Mouse (Mus musculus): ENCODE measurements around the gene Camk1. TPM values are rescaled to one million over a fixed set of nuclear protein-coding genes. Genes with fewer than 3 reads are reported as not detected.

Gene Camk1
- total and polyA plus RNA-seq, 3 experiments, result 7.9 to 13.3 TPM; not detected in 1

- no peaks in the 10 kb centered on the region for H3K79me2 ChIP-seq (ENCODE audit: control insufficient read depth, insufficient read depth, low read length, poor library complexity)
- H3K9ac ChIP-seq (ENCODE audit: control insufficient read depth, low read depth, low read length, poor library complexity, severe bottlenecking), result no peak overlapping the region
- H3K36me3 ChIP-seq (ENCODE audit: control insufficient read depth in 1 of 2, insufficient read depth in 2 of 2, low read length in 2 of 2), result peaks cover 0 to 8% of the 10 kb centered on the region in 2 experiments; a peak in 2 of 4 replicates
- H3K4me3 ChIP-seq (ENCODE audit: control insufficient read depth in 1 of 2, insufficient read depth in 1 of 2, low read depth in 2 of 2, low read length in 2 of 2), result no peak overlapping the region
- H3K4me1 ChIP-seq (ENCODE audit: control insufficient read depth in 1 of 2, insufficient read depth in 2 of 2, low read length in 2 of 2), result peaks cover 6 to 11% of the 10 kb centered on the region in 2 experiments
- no peak for DNase-seq (ENCODE audit: low read depth, low spot score)
- no peak overlapping the region for H3K27ac ChIP-seq (ENCODE audit: control insufficient read depth, low read depth, low read length)
- no peaks in the 10 kb centered on the region for H3K9me3 ChIP-seq (replicated peaks; ENCODE audit: insufficient read depth, low read length)
- TF ChIP-seq NRF1 (IDR thresholded peaks at IDR 0.05; ENCODE audit: insufficient read depth, low read depth, low read length, poor library complexity, severe bottlenecking) (no peak), RCOR1 (IDR thresholded peaks at IDR 0.05; ENCODE audit: low read depth, low read length) (no peak), MAX (IDR thresholded peaks at IDR 0.05; ENCODE audit: low read length) (no peak), USF2 (IDR thresholded peaks at IDR 0.05; ENCODE audit: borderline replicate concordance in 1 of 2, insufficient read depth in 1 of 2, low read depth in 1 of 2, low read length in 2 of 2) (no peak), GABPA (IDR thresholded peaks at IDR 0.05; ENCODE audit: low read depth, low read length) (no peak), ZKSCAN1 (IDR thresholded peaks at IDR 0.05; ENCODE audit: low read depth, low read length) (no peak), POLR2AphosphoS5 (IDR thresholded peaks at IDR 0.05; ENCODE audit: borderline replicate concordance, low read depth, low read length) (no peak)
- H3K27me3 ChIP-seq (ENCODE audit: control insufficient read depth in 1 of 2, insufficient read depth in 2 of 2, low read length in 2 of 2), result no peaks in the 10 kb centered on the region
Measured at GRCm38 (mm10) chr6:113350538-113350937, 6.8 kb upstream of the Camk1 start.

DNA sequence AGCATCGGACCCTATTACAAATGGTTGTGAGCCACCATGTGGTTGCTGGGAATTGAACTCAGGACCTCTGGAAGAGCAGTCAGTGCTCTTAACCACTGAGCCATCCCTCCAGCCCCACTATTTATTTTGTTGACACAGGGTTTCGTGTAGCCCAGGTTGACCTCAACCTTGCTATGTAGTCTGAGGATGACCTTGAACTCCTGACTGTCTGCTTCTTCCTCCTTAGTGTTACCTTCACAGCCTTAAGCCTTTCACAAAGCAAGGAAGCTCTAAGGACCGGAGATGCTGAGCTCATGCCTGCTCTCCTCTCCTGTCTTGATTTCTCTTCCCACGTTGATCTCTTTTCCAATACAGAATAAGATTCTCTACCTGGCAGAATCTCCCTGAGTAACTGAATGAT, 3.1 kb upstream of the Camk1 start:
- DNase-seq (ENCODE audit: low read depth, low spot score), result no peak
- peaks cover 0 to 13% of the 10 kb centered on the region in 2 experiments; a peak in 2 of 4 replicates for H3K36me3 ChIP-seq (ENCODE audit: control insufficient read depth in 1 of 2, insufficient read depth in 2 of 2, low read length in 2 of 2)
- TF ChIP-seq MYC (IDR thresholded peaks at IDR 0.05; ENCODE audit: low read depth, low read length) (no peak), MAX (IDR thresholded peaks at IDR 0.05; ENCODE audit: low read length) (no peak), CTCF (IDR thresholded peaks at IDR 0.05 in 2 of 3, conservative IDR thresholded peaks at IDR 0.05 in 1 of 3; ENCODE audit: control insufficient read depth in 1 of 3, insufficient read depth in 1 of 3, low read depth in 2 of 3, low read length in 3 of 3, poor library complexity in 1 of 3, severe bottlenecking in 1 of 3) (no peak)
- H3K79me2 ChIP-seq (ENCODE audit: control insufficient read depth, insufficient read depth, low read length, poor library complexity), result no peaks in the 10 kb centered on the region
- no peak overlapping the region for H3K27ac ChIP-seq (ENCODE audit: control insufficient read depth, low read depth, low read length)
- H3K4me3 ChIP-seq (ENCODE audit: control insufficient read depth in 1 of 2, insufficient read depth in 1 of 2, low read depth in 2 of 2, low read length in 2 of 2), result no peak overlapping the region
- peaks cover 7 to 24% of the 10 kb centered on the region in 2 experiments for H3K4me1 ChIP-seq (ENCODE audit: control insufficient read depth in 1 of 2, insufficient read depth in 2 of 2, low read length in 2 of 2)
- no peaks in the 10 kb centered on the region for H3K27me3 ChIP-seq (ENCODE audit: control insufficient read depth in 1 of 2, insufficient read depth in 2 of 2, low read length in 2 of 2)
- no peaks in the 10 kb centered on the region for H3K9me3 ChIP-seq (replicated peaks; ENCODE audit: insufficient read depth, low read length)
- no peak overlapping the region for H3K9ac ChIP-seq (ENCODE audit: control insufficient read depth, low read depth, low read length, poor library complexity, severe bottlenecking)

- Histone ChIP-seq H3K4me3 (ENCODE audit: control insufficient read depth in 1 of 2, insufficient read depth in 1 of 2, low read depth in 2 of 2, low read length in 2 of 2) (peak overlapping the region; percentile 66 to 83), H3K27ac (ENCODE audit: control insufficient read depth, low read depth, low read length) (no peak overlapping the region), H3K36me3 (ENCODE audit: control insufficient read depth in 1 of 2, insufficient read depth in 2 of 2, low read length in 2 of 2) (peaks cover 0 to 6% of the 10 kb centered on the region in 2 experiments; a peak in 1 of 4 replicates), H3K79me2 (ENCODE audit: control insufficient read depth, insufficient read depth, low read length, poor library complexity) (no peaks in the 10 kb centered on the region), H3K27me3 (ENCODE audit: control insufficient read depth in 1 of 2, insufficient read depth in 2 of 2, low read length in 2 of 2) (no peaks in the 10 kb centered on the region), H3K9ac (ENCODE audit: control insufficient read depth, low read depth, low read length, poor library complexity, severe bottlenecking) (peak overlapping the region; percentile 69; the same call in 1 of the 2 replicates), H3K4me1 (ENCODE audit: control insufficient read depth in 1 of 2, insufficient read depth in 2 of 2, low read length in 2 of 2) (peaks cover 4 to 18% of the 10 kb centered on the region in 2 experiments), H3K9me3 (replicated peaks; ENCODE audit: insufficient read depth, low read length) (no peaks in the 10 kb centered on the region)
- no peak for TF ChIP-seq RAD21 (IDR thresholded peaks at IDR 0.05; ENCODE audit: low read depth, low read length)
- TF ChIP-seq USF1 (IDR thresholded peaks at IDR 0.05; ENCODE audit: low read depth, low read length), result peak; percentile 73
- DNase-seq (ENCODE audit: low read depth, low spot score), result peak; percentile 38
Measured at GRCm38 (mm10) chr6:113344321-113344720, 537 bp upstream of the Camk1 start.
